Mouse (Mus musculus) limb, embryonic 12.5 days (tissue): ENCODE measurements around the gene Frmd4a. TPM values are rescaled to one million over a fixed set of nuclear protein-coding genes. Genes with fewer than 3 reads are reported as not detected.
"Not testable (repeated sequence)": the region's sequence is repeated elsewhere in the genome, so short reads cannot be mapped to it uniquely, and the experiment has no call there.

ENCODE experiments used
- ATAC-seq: fragments of 200-750 bp; cut with Nextera tagmentation; 2 replicates; pipeline ENCODE4 v1.8.0; 2017; ENCODE audit warnings: low read depth, moderate TSS enrichment; ENCODE audit not compliant: insufficient number of reproducible peaks, insufficient read depth, low FRiP score, low TSS enrichment
- H3K27ac ChIP-seq: fragments of 300-500 bp; sonication (generic); 2 replicates; pipeline ENCODE4 v1.5.1; 2016; ENCODE audit warnings: mild to moderate bottlenecking, moderate library complexity
- H3K27me3 ChIP-seq: fragments of 300-500 bp; sonication (generic); 2 replicates; pipeline ENCODE4 v1.6.1; 2016; ENCODE audit warnings: mild to moderate bottlenecking, moderate library complexity
- H3K36me3 ChIP-seq: fragments of 300-500 bp; sonication (generic); 2 replicates; pipeline ENCODE4 v1.6.1; 2016; ENCODE audit warnings: mild to moderate bottlenecking, moderate library complexity
- H3K4me1 ChIP-seq: fragments of 300-500 bp; sonication (generic); replicated peaks from 2 replicates; pipeline ENCODE4 v1.6.1; 2016
- H3K4me2 ChIP-seq: fragments of 300-500 bp; sonication (generic); 2 replicates; pipeline ENCODE4 v1.6.1; 2016; ENCODE audit warnings: mild to moderate bottlenecking, moderate library complexity
- H3K4me3 ChIP-seq: fragments of 300-500 bp; sonication (generic); replicated peaks from 2 replicates; pipeline ENCODE4 v1.5.1; 2016; ENCODE audit warnings: mild to moderate bottlenecking
- H3K9ac ChIP-seq: fragments of 300-500 bp; sonication (generic); replicated peaks from 2 replicates; pipeline ENCODE4 v1.6.1; 2016; ENCODE audit warnings: mild to moderate bottlenecking, moderate library complexity
- H3K9me3 ChIP-seq: fragments of 300-500 bp; sonication (generic); 2 replicates; pipeline ENCODE4 v1.6.1; 2016; ENCODE audit warnings: mild to moderate bottlenecking, moderate library complexity
- WGBS: fragments of 180-500 bp; shearing (Covaris S2); methylation state at CpG from one replicate; pipeline ENCODE4 v1.1.7; 2016; 5-methylcytosine and 5-hydroxymethylcytosine counted together
- polyA plus RNA-seq: library from polyadenylated mRNA; unstranded; fragments of >200 nt; fragmentation: Nextera tagmentation; extraction: Ambion mirVana; gene quantifications from 2 replicates; pipeline ENCODE4 v1.2.1, GENCODE M21; 2016

Frmd4a gene
- polyA plus RNA-seq, 1 experiment from 2014 or later: 69.3 TPM

- no peak for ATAC-seq
- H3K4me2 ChIP-seq: no peak overlapping the region
- no peaks in the 10 kb centered on the region for H3K9me3 ChIP-seq
- no peaks in the 10 kb centered on the region for H3K27me3 ChIP-seq
- 63% methylated on average over 3 of the region's 3 CpGs for WGBS
- no peak overlapping the region for H3K4me3 ChIP-seq
- peak overlapping the region; percentile 66; the same call in 1 of the 2 replicates for H3K27ac ChIP-seq
- peaks cover 100% of the 10 kb centered on the region for H3K36me3 ChIP-seq
- no peak overlapping the region for H3K9ac ChIP-seq
- 0 out of 2 replicates have a peak, but pooled peaks cover 10% of the 10 kb centered on the region for H3K4me1 ChIP-seq
Observed at GRCm38 (mm10) chr2:4608253-4608652, 590.7 kb downstream of the Frmd4a start.

- Histone ChIP-seq H3K9ac (no peak overlapping the region), H3K4me3 (no peak overlapping the region), H3K36me3 (peaks cover 98% of the 10 kb centered on the region), H3K27me3 (no peaks in the 10 kb centered on the region), H3K9me3 (no peaks in the 10 kb centered on the region), H3K27ac (no peak overlapping the region), H3K4me1 (0 out of 2 replicates have a peak, but pooled peaks cover 10% of the 10 kb centered on the region), H3K4me2 (no peak overlapping the region)
- WGBS: 80% methylated on average over 10 of the region's 10 CpGs
- no peak for ATAC-seq
Observed at GRCm38 (mm10) chr2:4609433-4609832, 591.9 kb downstream of the Frmd4a start.

GRCm38 (mm10) chr2:4611295-4611694, 593.8 kb downstream of the Frmd4a start:
- H3K36me3 ChIP-seq: peaks cover 89% of the 10 kb centered on the region
- H3K4me1 ChIP-seq: 0 out of 2 replicates have a peak, but pooled peaks cover 10% of the 10 kb centered on the region
- no peaks in the 10 kb centered on the region for H3K9me3 ChIP-seq
- H3K4me3 ChIP-seq: no peak overlapping the region
- H3K27me3 ChIP-seq: no peaks in the 10 kb centered on the region
- whole genome bisulfite sequencing: 53% methylated on average over 6 of the region's 6 CpGs
- H3K9ac ChIP-seq: no peak overlapping the region
- peak overlapping the region; percentile 13; the same call in 1 of the 2 replicates for H3K27ac ChIP-seq
- H3K4me2 ChIP-seq: no peak overlapping the region
- no peak for ATAC-seq

- no peaks in the 10 kb centered on the region for H3K9me3 ChIP-seq
- H3K9ac ChIP-seq: no peak overlapping the region
- peaks cover 85% of the 10 kb centered on the region for H3K36me3 ChIP-seq
- WGBS: 84% methylated on average over 10 of the region's 10 CpGs
- ATAC-seq: no peak
- no peak overlapping the region for H3K4me3 ChIP-seq
- no peak overlapping the region for H3K4me2 ChIP-seq
- H3K27me3 ChIP-seq: no peaks in the 10 kb centered on the region
- peak overlapping the region; percentile 13; the same call in 1 of the 2 replicates for H3K27ac ChIP-seq
- 0 out of 2 replicates have a peak, but pooled peaks cover 10% of the 10 kb centered on the region for H3K4me1 ChIP-seq
Observed at GRCm38 (mm10) chr2:4611704-4612103, 594.2 kb downstream of the Frmd4a start.

GRCm38 (mm10) chr2:4614276-4614929, 596.9 kb downstream of the Frmd4a start:
- H3K4me3 ChIP-seq, H3K27me3 ChIP-seq, H3K4me2 ChIP-seq, H3K9ac ChIP-seq, H3K4me1 ChIP-seq, H3K27ac ChIP-seq, ATAC-seq, H3K9me3 ChIP-seq: not testable (repeated sequence)
- H3K36me3 ChIP-seq: peaks cover 58% of the 10 kb centered on the region
- WGBS: 52% methylated on average over 6 of the region's 6 CpGs

GRCm38 (mm10) chr2:4615014-4615546, 597.6 kb downstream of the Frmd4a start:
- H3K36me3 ChIP-seq: peaks cover 51% of the 10 kb centered on the region
- H3K27ac ChIP-seq: no peak overlapping the region
- no peaks in the 10 kb centered on the region for H3K9me3 ChIP-seq
- ATAC-seq: no peak
- H3K4me3 ChIP-seq: no peak overlapping the region
- H3K27me3 ChIP-seq: no peaks in the 10 kb centered on the region
- H3K4me1 ChIP-seq: peaks cover 6% of the 10 kb centered on the region
- H3K4me2 ChIP-seq: no peak overlapping the region
- WGBS: 85% methylated on average over 2 of the region's 2 CpGs
- no peak overlapping the region for H3K9ac ChIP-seq

- no peak overlapping the region for H3K4me3 ChIP-seq
- H3K36me3 ChIP-seq: peaks cover 32% of the 10 kb centered on the region
- H3K9me3 ChIP-seq: no peaks in the 10 kb centered on the region
- no peak overlapping the region for H3K27ac ChIP-seq
- 90% methylated on average over 4 of the region's 4 CpGs for WGBS
- H3K4me2 ChIP-seq: no peak overlapping the region
- peaks cover 24% of the 10 kb centered on the region for H3K4me1 ChIP-seq
- H3K9ac ChIP-seq: no peak overlapping the region
- H3K27me3 ChIP-seq: no peaks in the 10 kb centered on the region
- no peak for ATAC-seq
Observed at GRCm38 (mm10) chr2:4616995-4617394, 599.5 kb downstream of the Frmd4a start.

- H3K9ac ChIP-seq, ATAC-seq, H3K4me2 ChIP-seq, H3K27me3 ChIP-seq, H3K9me3 ChIP-seq, H3K4me3 ChIP-seq, H3K27ac ChIP-seq: not testable (repeated sequence)
- H3K4me1 ChIP-seq: peaks cover 24% of the 10 kb centered on the region
- peaks cover 27% of the 10 kb centered on the region for H3K36me3 ChIP-seq
Observed at GRCm38 (mm10) chr2:4619126-4619525, 601.6 kb downstream of the Frmd4a start.

GRCm38 (mm10) chr2:4619893-4620593, 602.5 kb downstream of the Frmd4a start:
- Histone ChIP-seq H3K9ac (no peak overlapping the region), H3K36me3 (peaks cover 27% of the 10 kb centered on the region), H3K4me1 (peaks cover 24% of the 10 kb centered on the region), H3K4me3 (no peak overlapping the region), H3K9me3 (no peaks in the 10 kb centered on the region), H3K4me2 (no peak overlapping the region), H3K27me3 (no peaks in the 10 kb centered on the region), H3K27ac (peak overlapping the region; percentile 79)
- 43% methylated on average over 6 of the region's 6 CpGs for WGBS
- ATAC-seq: peak; percentile 84

- Histone ChIP-seq H3K4me1 (peaks cover 24% of the 10 kb centered on the region), H3K4me2 (no peak overlapping the region; the same call in 1 of the 2 replicates), H3K27ac (peak overlapping the region; percentile 79), H3K4me3 (no peak overlapping the region), H3K9ac (no peak overlapping the region), H3K9me3 (no peaks in the 10 kb centered on the region), H3K36me3 (peaks cover 23% of the 10 kb centered on the region), H3K27me3 (no peaks in the 10 kb centered on the region)
- WGBS: 49% methylated on average over 12 of the region's 12 CpGs
- ATAC-seq: no peak
Observed at GRCm38 (mm10) chr2:4620640-4621401, 603.3 kb downstream of the Frmd4a start.

GRCm38 (mm10) chr2:4621471-4621985, 604.0 kb downstream of the Frmd4a start:
- Histone ChIP-seq H3K27me3 (no peaks in the 10 kb centered on the region), H3K36me3 (peaks cover 29% of the 10 kb centered on the region), H3K9ac (no peak overlapping the region), H3K4me2 (no peak overlapping the region), H3K27ac (peak overlapping the region; percentile 79), H3K4me1 (peaks cover 24% of the 10 kb centered on the region), H3K4me3 (no peak overlapping the region), H3K9me3 (no peaks in the 10 kb centered on the region)
- WGBS: 68% methylated on average over 3 of the region's 3 CpGs
- ATAC-seq: no peak
